Mouse (Mus musculus) bone marrow, adult 2 months (tissue): ENCODE results near the gene Cxcr4. TPM values are rescaled to one million over a fixed set of nuclear protein-coding genes. Genes with fewer than 3 reads are reported as not detected.

Experiments
- H3K27ac ChIP-seq: fragments of 200-500 bp; 2 replicates; pipeline ENCODE4 v1.5.1; 2012; ENCODE audit warnings: low read depth, mild to moderate bottlenecking, control low read depth, inconsistent platforms, low read length; ENCODE audit not compliant: control insufficient read depth, poor library complexity, insufficient read depth
- H3K4me1 ChIP-seq: fragments of 200-500 bp; 2 replicates; pipeline ENCODE4 v1.6.1; 2011; ENCODE audit warnings: low read length; ENCODE audit not compliant: control insufficient read depth, insufficient read depth
- H3K4me3 ChIP-seq: fragments of 200-500 bp; replicated peaks from 2 replicates; pipeline ENCODE3; 2011; ENCODE audit warnings: mild to moderate bottlenecking, low read depth, low read length, control low read depth; ENCODE audit not compliant: control insufficient read depth
- CTCF ChIP-seq: fragments of 200-500 bp; IDR thresholded peaks from 2 replicates; pipeline ENCODE4 v1.5.1; 2011; ENCODE audit warnings: low read length, control low read depth; ENCODE audit not compliant: control insufficient read depth, insufficient read depth
- POLR2A ChIP-seq: fragments of 200-500 bp; IDR thresholded peaks from 2 replicates; pipeline ENCODE4 v1.6.1; 2011; ENCODE audit warnings: low read depth, mild to moderate bottlenecking, control low read depth, low read length, borderline replicate concordance; ENCODE audit not compliant: control insufficient read depth
- WGBS: fragments of 180-500 bp; shearing (Covaris S2); methylation state at CpG from one replicate; pipeline ENCODE4 v1.1.7; 2018; 5-methylcytosine and 5-hydroxymethylcytosine counted together
- polyA plus RNA-seq: library from polyadenylated mRNA; stranded (reverse); fragments of >200 nt; gene quantifications from 2 replicates; pipeline ENCODE4 v1.2.4, GENCODE M21; 2011; ENCODE audit warnings: low replicate concordance; ENCODE audit not compliant: missing spikeins, insufficient read depth, insufficient read length

The Cxcr4 gene
- polyA plus RNA-seq, 1 experiment, result 162 TPM

DNA sequence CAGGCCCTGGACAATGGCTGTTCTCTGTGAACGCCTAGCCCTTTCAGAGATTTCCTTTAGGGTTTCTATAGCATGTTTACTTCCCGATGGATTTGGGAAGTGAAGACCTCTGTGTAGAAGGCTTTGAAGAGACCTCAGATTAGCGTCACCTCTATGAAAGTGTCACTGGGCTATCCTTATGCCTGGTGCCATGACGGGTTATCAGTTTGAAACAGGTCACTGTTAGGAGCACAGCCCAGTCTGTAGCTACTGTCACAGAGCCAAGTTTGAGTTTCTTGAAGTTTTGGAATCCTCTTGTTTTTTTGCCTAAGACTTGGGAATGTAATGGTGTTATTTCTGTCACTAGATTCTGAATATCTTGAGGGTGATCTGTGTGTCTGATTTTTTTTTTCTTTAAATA lies 17.0 kb downstream of the Cxcr4 start:
- TF ChIP-seq POLR2A (no peak), CTCF (no peak)
- H3K4me3 ChIP-seq, result no peak overlapping the region
- 65% methylated on average over 4 of the region's 4 CpGs for WGBS

DNA sequence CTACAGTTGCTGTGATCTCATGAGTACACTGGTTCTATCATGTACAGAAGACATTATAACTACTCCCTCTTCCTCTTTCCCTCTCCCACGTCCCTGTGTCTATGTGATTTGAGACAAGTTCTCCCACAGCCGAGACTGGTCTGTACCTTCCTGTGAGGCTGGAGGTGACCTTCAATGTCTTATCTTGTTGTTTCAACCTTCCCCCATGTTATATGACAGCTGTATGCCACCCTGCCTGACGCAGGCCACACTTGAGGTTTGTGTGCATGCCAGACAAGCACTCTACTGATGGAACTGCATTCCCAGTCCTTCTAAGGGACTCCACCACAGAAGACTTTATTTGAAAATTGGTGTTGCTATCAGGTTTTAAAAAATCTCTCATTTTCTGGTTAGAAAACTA lies 21.1 kb downstream of the Cxcr4 start:
- WGBS, result 25% methylated on average over 3 of the region's 3 CpGs
- TF ChIP-seq CTCF (no peak), POLR2A (no peak)
- Histone ChIP-seq H3K4me3 (no peak overlapping the region), H3K4me1 (peaks cover 20% of the 10 kb centered on the region), H3K27ac (peak overlapping the region; percentile 54; the same call in 1 of the 2 replicates)

More for the DNA sequence above, 17.0 kb downstream of the Cxcr4 start:
- Histone ChIP-seq H3K27ac (peak overlapping the region; percentile 18; the same call in 1 of the 2 replicates), H3K4me1 (peaks cover 23% of the 10 kb centered on the region)

DNA sequence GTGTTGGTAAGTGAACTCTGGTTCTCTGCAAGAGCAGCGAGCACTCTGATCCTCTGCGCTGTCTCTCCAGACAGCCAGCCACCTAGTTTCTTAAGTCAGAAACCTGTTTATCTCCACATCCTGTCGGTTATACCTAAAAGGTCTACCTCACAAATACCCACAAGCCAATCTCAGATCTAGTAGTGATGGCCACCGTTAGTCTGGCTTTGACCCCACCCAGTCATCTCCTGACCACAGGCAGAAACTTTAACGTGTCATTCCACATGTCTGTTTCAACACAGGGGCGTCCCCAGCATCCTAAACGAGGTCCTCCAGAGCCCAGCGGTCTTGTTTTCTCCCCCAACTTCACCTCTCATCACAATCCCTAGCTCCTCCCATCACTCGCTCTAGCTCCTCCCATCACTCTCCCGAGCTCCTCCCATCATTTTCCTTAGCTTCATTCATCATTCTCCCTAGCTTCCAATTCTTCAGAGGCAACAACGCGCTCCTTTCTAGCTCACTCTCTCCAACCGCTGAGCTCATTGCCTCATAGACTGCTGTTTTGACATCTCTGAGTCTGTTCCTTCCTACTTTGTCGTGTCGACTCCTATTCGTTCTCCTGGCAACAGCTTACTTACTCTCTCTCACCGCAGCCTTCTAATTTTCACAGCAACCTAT lies 22.0 kb downstream of the Cxcr4 start:
- 30% methylated on average over 17 of the region's 17 CpGs for WGBS
- TF ChIP-seq POLR2A, result no peak
- no peak for TF ChIP-seq CTCF
- Histone ChIP-seq H3K27ac (peak overlapping the region; percentile 82), H3K4me3 (peak overlapping the region; percentile 21), H3K4me1 (peaks cover 15% of the 10 kb centered on the region)

DNA sequence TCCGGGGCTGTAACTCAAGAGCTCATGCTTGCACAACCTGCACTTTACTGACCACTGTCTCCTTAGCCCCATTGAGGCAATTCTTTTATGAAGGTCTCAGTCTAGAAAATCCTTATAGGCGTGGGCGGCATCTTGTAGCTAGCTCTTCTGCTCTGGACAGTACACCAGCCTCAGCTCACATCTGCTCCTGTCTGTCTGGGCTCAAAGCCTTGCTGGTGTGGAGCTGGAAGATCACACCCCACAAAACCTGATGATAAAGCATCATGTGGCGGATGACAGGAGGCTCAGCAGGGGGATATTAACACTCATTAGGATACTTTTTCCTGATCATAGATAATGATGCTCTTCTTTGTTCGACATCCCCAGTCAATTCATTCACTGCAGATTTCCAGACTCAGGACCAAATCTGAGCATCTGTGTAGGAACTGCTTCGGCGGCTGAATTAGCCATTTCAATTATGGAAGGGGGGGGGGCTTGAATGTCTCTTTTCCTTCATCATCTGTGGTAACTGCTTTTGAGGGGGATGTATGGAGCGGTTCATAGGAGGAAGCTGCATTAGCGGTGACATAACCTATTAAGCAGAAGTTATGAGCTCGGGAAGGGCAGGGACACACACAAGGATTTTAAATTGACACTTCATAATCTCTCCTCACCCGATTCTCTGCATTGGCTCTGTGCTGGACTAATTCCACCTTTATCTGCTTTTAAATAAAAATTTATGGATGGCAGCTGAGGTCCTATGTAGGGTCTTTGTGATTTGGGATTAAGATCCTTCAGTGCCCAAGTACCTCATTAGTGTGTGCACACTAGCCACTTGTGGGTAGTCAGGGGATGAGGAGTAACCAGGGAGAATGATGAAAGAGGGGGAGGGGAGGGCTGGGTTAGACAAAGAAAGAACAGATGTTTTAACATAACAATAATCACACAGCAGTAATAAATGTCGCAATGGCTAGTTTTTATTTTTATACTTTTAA lies 24.6 kb downstream of the Cxcr4 start:
- H3K4me3 ChIP-seq, result no peak overlapping the region
- peaks cover 13% of the 10 kb centered on the region for H3K4me1 ChIP-seq
- no peak overlapping the region for H3K27ac ChIP-seq
- TF ChIP-seq CTCF (no peak), POLR2A (no peak)
- WGBS, result 64% methylated on average over 12 of the region's 12 CpGs

DNA sequence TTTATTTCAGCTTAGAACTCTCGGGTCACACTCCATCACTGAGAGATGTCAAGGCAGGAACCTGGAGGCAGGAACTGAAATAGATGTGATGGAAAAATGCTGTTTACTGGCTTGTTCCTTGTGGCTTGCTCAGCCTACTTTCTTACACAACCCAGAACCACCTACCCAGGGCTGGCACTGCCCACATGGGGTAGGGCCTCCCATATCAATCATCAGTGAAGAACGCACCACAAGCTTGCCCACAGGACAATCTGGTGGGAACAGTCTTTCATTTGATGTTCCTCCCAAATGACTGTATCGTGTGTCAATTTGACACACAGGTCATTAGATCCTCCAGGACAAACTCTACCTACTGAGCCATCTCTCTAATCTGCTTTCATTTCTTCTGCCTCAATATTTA lies 28.2 kb downstream of the Cxcr4 start:
- 52% methylated on average over 3 of the region's 3 CpGs for WGBS
- TF ChIP-seq POLR2A (no peak), CTCF (no peak)
- no peak overlapping the region for H3K4me3 ChIP-seq
- H3K27ac ChIP-seq, result no peak overlapping the region
- H3K4me1 ChIP-seq, result peaks cover 11% of the 10 kb centered on the region

DNA sequence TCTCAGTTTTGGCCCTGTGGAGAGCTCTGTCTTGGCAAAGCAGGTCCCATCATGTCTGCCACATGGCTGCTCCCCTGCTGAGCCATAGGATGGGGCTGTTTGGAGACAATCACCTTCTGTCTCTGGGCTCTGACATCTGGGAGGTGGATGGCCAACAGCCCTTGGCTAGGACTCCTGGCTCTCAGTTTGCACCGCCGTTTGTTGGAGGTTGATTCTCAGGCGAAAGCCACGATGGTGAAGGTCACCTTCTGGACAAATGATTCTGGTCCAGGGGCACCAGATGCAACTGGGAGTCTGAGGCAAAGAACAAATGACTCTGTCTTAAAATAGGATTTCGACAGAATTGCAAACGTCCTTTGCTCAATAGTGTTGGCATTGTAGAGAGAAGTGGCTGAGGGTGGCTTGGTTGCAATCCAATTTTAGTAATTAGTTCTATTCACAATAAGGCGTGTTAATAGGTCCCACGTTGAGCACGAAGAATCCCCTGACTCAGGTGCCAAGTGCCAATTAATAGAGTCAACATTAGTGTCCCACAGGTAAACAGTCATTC lies 30.7 kb downstream of the Cxcr4 start:
- no peak for TF ChIP-seq POLR2A
- TF ChIP-seq CTCF, result no peak
- Histone ChIP-seq H3K4me3 (peak overlapping the region; percentile 51), H3K4me1 (peaks cover 10% of the 10 kb centered on the region), H3K27ac (peak overlapping the region; percentile 91)
- WGBS, result 45% methylated on average over 9 of the region's 9 CpGs

DNA sequence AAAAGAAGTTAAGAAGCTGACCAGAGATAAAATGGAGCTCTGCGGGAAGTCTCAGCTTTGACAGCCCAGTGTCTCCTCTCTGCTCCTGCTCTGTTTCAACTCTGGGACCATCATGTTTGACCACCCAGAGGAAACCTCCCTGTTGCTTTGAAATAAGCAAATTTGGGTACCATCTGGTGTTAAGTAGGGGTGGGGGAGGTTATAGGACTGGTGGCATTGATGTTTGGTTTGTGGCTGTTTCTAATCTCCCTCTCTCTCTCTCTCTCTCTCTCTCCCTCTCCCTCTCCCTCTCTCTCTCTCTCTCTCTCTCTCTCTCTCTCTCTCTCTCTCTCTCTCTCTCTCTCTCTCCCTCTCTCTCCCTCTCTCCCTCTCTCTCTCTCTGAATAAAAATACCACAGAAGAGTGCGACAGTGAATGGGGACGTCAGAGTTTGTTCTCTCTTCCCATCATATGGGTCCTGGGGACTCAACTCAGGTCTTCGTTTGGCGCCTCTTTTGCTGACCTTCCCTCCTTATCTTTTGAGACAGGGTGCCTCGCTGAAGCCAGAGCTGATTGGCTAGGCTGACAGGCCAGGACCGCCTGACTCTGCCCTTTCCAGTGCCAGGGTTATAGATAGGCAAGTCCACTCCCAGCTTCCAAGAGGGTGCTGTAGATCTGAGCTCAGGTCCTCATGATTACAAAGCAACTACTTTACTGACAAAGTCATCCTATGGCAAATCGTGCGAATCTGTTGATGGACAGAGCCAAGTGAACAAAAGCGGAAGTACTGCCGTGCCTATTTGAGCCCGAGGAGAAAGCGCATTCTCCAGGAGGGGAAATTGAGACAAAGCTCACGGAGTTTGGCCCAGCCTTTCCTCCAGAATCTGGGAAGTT lies 31.4 kb downstream of the Cxcr4 start:
- TF ChIP-seq CTCF (no peak), POLR2A (no peak; the same call in 1 of the 2 replicates)
- 35% methylated on average over 14 of the region's 14 CpGs for WGBS
- peak overlapping the region; percentile 91 for H3K27ac ChIP-seq
- peak overlapping the region; percentile 51 for H3K4me3 ChIP-seq
- peaks cover 10% of the 10 kb centered on the region for H3K4me1 ChIP-seq
